Mouse (Mus musculus): ENCODE measurements around the gene Elf2.
"Not testable (repeated sequence)": the region's sequence is repeated elsewhere in the genome, so short reads cannot be mapped to it uniquely, and the experiment has no call there.

Elf2 gene

GRCm38 (mm10) chr3:51327817-51328216 lies 12.6 kb downstream of the Elf2 start:
- H3K4me3 ChIP-seq (replicated peaks; ENCODE audit: low read length), result no peak overlapping the region
- H3K27me3 ChIP-seq (ENCODE audit: insufficient read depth, low read length), result no peaks in the 10 kb centered on the region
- H3K4me1 ChIP-seq (replicated peaks; ENCODE audit: low read depth, low read length), result peaks cover 32% of the 10 kb centered on the region
- TF ChIP-seq POU5F1 (IDR thresholded peaks at IDR 0.05; ENCODE audit: borderline replicate concordance, low read length) (no peak), CTCF (conservative IDR thresholded peaks at IDR 0.05; ENCODE audit: low read length) (no peak), NANOG (IDR thresholded peaks at IDR 0.05; ENCODE audit: borderline replicate concordance, low read length) (no peak)
- H3K36me3 ChIP-seq (ENCODE audit: insufficient read depth, low read length), result peaks cover 5% of the 10 kb centered on the region
- H3K9me3 ChIP-seq (ENCODE audit: low read length), result peaks cover 4% of the 10 kb centered on the region; the same call in 1 of the 2 replicates

DNA sequence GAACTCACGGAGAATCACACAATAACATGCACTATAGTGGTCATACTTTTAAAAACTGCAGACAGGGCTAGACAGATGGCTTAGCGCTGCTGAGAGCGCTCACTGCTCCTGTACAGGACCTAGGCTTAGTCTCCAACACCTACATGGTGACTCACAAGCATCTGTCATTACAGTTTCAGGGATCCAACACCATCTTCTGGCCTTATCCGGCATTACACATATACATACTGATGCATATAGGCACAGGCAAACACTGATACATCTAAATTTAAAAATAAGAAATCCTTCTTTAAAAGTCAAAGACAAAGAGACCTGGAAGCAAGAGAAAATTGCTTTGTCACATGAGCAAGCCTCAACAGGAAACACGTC lies 13.1 kb downstream of the Elf2 start:
- peaks cover 32% of the 10 kb centered on the region for H3K4me1 ChIP-seq (replicated peaks; ENCODE audit: low read depth, low read length)
- H3K27me3 ChIP-seq (ENCODE audit: insufficient read depth, low read length), result no peaks in the 10 kb centered on the region
- TF ChIP-seq POU5F1 (IDR thresholded peaks at IDR 0.05; ENCODE audit: borderline replicate concordance, low read length) (no peak), CTCF (conservative IDR thresholded peaks at IDR 0.05; ENCODE audit: low read length) (peak; percentile 56)
- H3K4me3 ChIP-seq (replicated peaks; ENCODE audit: low read length), result no peak overlapping the region
- H3K36me3 ChIP-seq (ENCODE audit: insufficient read depth, low read length), result peaks cover 6% of the 10 kb centered on the region
- H3K9me3 ChIP-seq (ENCODE audit: low read length), result peaks cover 4% of the 10 kb centered on the region; the same call in 1 of the 2 replicates

GRCm38 (mm10) chr3:51326664-51327428 lies 13.6 kb downstream of the Elf2 start:
- H3K4me1 ChIP-seq (replicated peaks; ENCODE audit: low read depth, low read length), result peaks cover 32% of the 10 kb centered on the region
- peaks cover 4% of the 10 kb centered on the region; the same call in 1 of the 2 replicates for H3K9me3 ChIP-seq (ENCODE audit: low read length)
- peaks cover 11% of the 10 kb centered on the region for H3K36me3 ChIP-seq (ENCODE audit: insufficient read depth, low read length)
- H3K27me3 ChIP-seq (ENCODE audit: insufficient read depth, low read length), result no peaks in the 10 kb centered on the region
- TF ChIP-seq CTCF (conservative IDR thresholded peaks at IDR 0.05; ENCODE audit: low read length) (no peak), POU5F1 (IDR thresholded peaks at IDR 0.05; ENCODE audit: borderline replicate concordance, low read length) (no peak)
- H3K4me3 ChIP-seq (replicated peaks; ENCODE audit: low read length), result no peak overlapping the region

- H3K4me1 ChIP-seq (replicated peaks; ENCODE audit: low read depth, low read length), result peaks cover 32% of the 10 kb centered on the region
- no peak overlapping the region for H3K4me3 ChIP-seq (replicated peaks; ENCODE audit: low read length)
- H3K9me3 ChIP-seq (ENCODE audit: low read length), result peaks cover 4% of the 10 kb centered on the region; the same call in 1 of the 2 replicates
- H3K27me3 ChIP-seq (ENCODE audit: insufficient read depth, low read length), result no peaks in the 10 kb centered on the region
- TF ChIP-seq NANOG (IDR thresholded peaks at IDR 0.05; ENCODE audit: borderline replicate concordance, low read length), result no peak
- peak; percentile 43 for TF ChIP-seq CTCF (conservative IDR thresholded peaks at IDR 0.05; ENCODE audit: low read length)
- no peak for TF ChIP-seq POU5F1 (IDR thresholded peaks at IDR 0.05; ENCODE audit: borderline replicate concordance, low read length)
- H3K36me3 ChIP-seq (ENCODE audit: insufficient read depth, low read length), result peaks cover 11% of the 10 kb centered on the region
Observed at GRCm38 (mm10) chr3:51325475-51325874, 15.0 kb downstream of the Elf2 start.

- Histone ChIP-seq H3K36me3 (ENCODE audit: insufficient read depth, low read length) (peaks cover 17% of the 10 kb centered on the region), H3K4me1 (replicated peaks; ENCODE audit: low read depth, low read length) (peaks cover 15% of the 10 kb centered on the region), H3K4me3 (replicated peaks; ENCODE audit: low read length) (no peak overlapping the region), H3K27me3 (ENCODE audit: insufficient read depth, low read length) (no peaks in the 10 kb centered on the region), H3K9me3 (ENCODE audit: low read length) (peaks cover 4% of the 10 kb centered on the region; the same call in 1 of the 2 replicates)
- TF ChIP-seq CTCF (conservative IDR thresholded peaks at IDR 0.05; ENCODE audit: low read length) (no peak), POU5F1 (IDR thresholded peaks at IDR 0.05; ENCODE audit: borderline replicate concordance, low read length) (no peak), NANOG (IDR thresholded peaks at IDR 0.05; ENCODE audit: borderline replicate concordance, low read length) (no peak)
Observed at GRCm38 (mm10) chr3:51323006-51323405, 17.5 kb downstream of the Elf2 start.

- Histone ChIP-seq H3K36me3 (ENCODE audit: insufficient read depth, low read length) (peaks cover 21% of the 10 kb centered on the region), H3K4me1 (replicated peaks; ENCODE audit: low read depth, low read length) (peaks cover 8% of the 10 kb centered on the region), H3K4me3 (replicated peaks; ENCODE audit: low read length) (no peak overlapping the region), H3K9me3 (ENCODE audit: low read length) (peaks cover 4% of the 10 kb centered on the region; the same call in 1 of the 2 replicates), H3K27me3 (ENCODE audit: insufficient read depth, low read length) (no peaks in the 10 kb centered on the region)
- no peak for TF ChIP-seq CTCF (conservative IDR thresholded peaks at IDR 0.05; ENCODE audit: low read length)
- no peak for TF ChIP-seq POU5F1 (IDR thresholded peaks at IDR 0.05; ENCODE audit: borderline replicate concordance, low read length)
- no peak for TF ChIP-seq NANOG (IDR thresholded peaks at IDR 0.05; ENCODE audit: borderline replicate concordance, low read length)
Observed at GRCm38 (mm10) chr3:51322326-51322725, 18.1 kb downstream of the Elf2 start.

- Histone ChIP-seq H3K4me3 (replicated peaks; ENCODE audit: low read length) (no peak overlapping the region), H3K27me3 (ENCODE audit: insufficient read depth, low read length) (no peaks in the 10 kb centered on the region), H3K4me1 (replicated peaks; ENCODE audit: low read depth, low read length) (no peaks in the 10 kb centered on the region), H3K36me3 (ENCODE audit: insufficient read depth, low read length) (peaks cover 21% of the 10 kb centered on the region), H3K9me3 (ENCODE audit: low read length) (peaks cover 4% of the 10 kb centered on the region; the same call in 1 of the 2 replicates)
- TF ChIP-seq NANOG (IDR thresholded peaks at IDR 0.05; ENCODE audit: borderline replicate concordance, low read length) (no peak), CTCF (conservative IDR thresholded peaks at IDR 0.05; ENCODE audit: low read length) (no peak), POU5F1 (IDR thresholded peaks at IDR 0.05; ENCODE audit: borderline replicate concordance, low read length) (no peak)
Observed at GRCm38 (mm10) chr3:51321141-51321540, 19.3 kb downstream of the Elf2 start.

- not testable (repeated sequence) for H3K9me3 ChIP-seq (ENCODE audit: low read length); H3K4me3 ChIP-seq (replicated peaks; ENCODE audit: low read length); H3K27me3 ChIP-seq (ENCODE audit: insufficient read depth, low read length)
- peak; percentile 23 for TF ChIP-seq CTCF (conservative IDR thresholded peaks at IDR 0.05; ENCODE audit: low read length)
- Histone ChIP-seq H3K4me1 (replicated peaks; ENCODE audit: low read depth, low read length) (peaks cover 12% of the 10 kb centered on the region), H3K36me3 (ENCODE audit: insufficient read depth, low read length) (peaks cover 19% of the 10 kb centered on the region)
Observed at GRCm38 (mm10) chr3:51318053-51318452, 22.4 kb downstream of the Elf2 start.

- H3K9me3 ChIP-seq (ENCODE audit: low read length), result no peaks in the 10 kb centered on the region
- H3K4me3 ChIP-seq (replicated peaks; ENCODE audit: low read length), result no peak overlapping the region
- H3K27me3 ChIP-seq (ENCODE audit: insufficient read depth, low read length), result no peaks in the 10 kb centered on the region
- peaks cover 13% of the 10 kb centered on the region for H3K4me1 ChIP-seq (replicated peaks; ENCODE audit: low read depth, low read length)
- peaks cover 11% of the 10 kb centered on the region for H3K36me3 ChIP-seq (ENCODE audit: insufficient read depth, low read length)
- no peak for TF ChIP-seq CTCF (conservative IDR thresholded peaks at IDR 0.05; ENCODE audit: low read length)
- no peak for TF ChIP-seq NANOG (IDR thresholded peaks at IDR 0.05; ENCODE audit: borderline replicate concordance, low read length)
- TF ChIP-seq POU5F1 (IDR thresholded peaks at IDR 0.05; ENCODE audit: borderline replicate concordance, low read length), result no peak
Observed at GRCm38 (mm10) chr3:51316876-51317275, 23.6 kb downstream of the Elf2 start.

All from E14TG2a.4 (cell line).